Mouse (Mus musculus) 3T3-L1 (cell line): Measurements from ENCODE around the gene Pdf.
"Not testable (repeated sequence)": the region's sequence is repeated elsewhere in the genome, so short reads cannot be mapped to it uniquely, and the experiment has no call there.

Source experiments
- DNase-seq: peaks from one replicate; pipeline ENCODE4 v3.0.0-alpha.2; 2015; ENCODE audit warnings: low read depth, low spot score

Pdf gene

DNA sequence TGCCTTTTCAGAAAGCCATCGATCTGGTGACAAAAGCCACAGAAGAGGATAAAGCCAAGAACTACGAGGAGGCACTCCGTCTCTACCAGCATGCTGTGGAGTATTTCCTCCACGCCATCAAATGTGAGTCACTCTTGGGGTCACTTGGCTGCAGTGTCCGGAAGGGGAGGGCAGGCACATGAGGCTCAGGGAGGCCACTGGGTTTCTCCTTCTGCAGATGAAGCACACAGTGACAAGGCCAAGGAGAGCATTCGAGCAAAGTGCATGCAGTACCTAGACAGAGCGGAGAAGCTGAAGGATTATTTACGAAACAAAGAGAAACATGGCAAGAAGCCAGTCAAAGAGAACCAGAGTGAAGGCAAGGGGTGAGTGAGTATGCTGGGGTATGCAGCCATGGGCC is 11.8 kb downstream of the Pdf start:
- DNase-seq, result no peak

DNA sequence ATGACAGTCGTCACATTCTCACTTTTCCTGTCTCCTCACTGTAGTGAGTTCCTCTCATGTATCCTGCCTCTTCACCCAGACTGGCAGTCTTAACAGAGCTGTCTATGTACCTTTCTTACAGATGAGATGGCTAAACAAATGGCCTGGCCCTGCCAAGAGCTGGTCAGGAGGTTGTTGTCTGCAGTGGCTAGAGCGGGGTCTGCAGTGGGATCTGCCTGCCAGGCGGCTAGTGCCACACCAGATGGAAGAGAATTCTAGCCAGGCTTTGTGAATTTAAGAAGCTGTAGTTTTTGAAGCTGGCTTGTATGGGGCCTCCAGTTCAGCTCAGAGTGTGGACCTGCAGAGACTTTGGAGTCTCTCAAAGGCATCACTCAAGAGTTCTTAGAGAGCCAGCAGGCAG is 12.8 kb downstream of the Pdf start:
- DNase-seq, result no peak

DNA sequence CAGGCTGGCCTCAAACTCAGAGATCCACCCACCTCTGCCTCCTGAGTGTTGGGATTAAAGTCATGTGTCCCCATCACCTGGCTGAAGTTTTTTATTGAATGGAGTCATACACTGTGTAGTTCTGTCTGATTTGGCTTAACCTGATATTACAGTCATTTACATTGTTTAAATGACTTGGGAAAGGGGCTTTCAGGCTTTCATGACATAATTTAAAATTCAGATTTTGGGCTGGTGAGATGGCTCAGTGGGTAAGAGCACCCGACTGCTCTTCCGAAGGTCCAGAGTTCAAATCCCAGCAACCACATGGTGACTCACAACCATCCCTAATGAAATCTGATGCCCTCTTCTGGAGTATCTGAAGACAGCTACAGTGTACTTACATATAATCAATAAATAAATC is 14.8 kb downstream of the Pdf start:
- DNase-seq, result not testable (repeated sequence)

DNA sequence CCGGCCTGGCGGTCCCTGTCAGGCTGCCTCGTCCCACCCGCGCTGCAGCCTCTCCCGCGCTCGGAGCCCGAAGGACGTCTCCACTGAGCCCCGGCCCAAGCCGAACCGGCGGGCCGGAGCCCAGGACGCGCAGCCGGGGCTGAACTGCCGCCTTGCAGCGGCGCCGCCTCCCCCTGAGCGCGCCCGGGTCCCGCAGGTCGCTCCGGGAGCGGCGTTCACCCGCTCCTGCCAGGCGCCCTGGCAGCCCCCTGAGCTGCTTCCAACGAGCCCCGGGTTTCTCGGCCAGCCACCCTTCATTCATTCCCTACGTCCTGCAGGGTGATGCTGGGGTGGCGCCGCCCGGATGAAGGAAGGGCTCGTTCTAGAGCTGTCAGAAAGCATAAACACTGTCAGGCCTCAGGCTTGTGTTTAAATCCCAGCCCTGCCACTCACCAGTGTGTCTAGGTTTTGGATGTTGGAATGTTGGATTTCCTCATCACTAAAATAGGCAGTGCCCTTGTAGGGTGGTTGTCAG is 16.8 kb downstream of the Pdf start:
- peak; percentile 46 for DNase-seq

DNA sequence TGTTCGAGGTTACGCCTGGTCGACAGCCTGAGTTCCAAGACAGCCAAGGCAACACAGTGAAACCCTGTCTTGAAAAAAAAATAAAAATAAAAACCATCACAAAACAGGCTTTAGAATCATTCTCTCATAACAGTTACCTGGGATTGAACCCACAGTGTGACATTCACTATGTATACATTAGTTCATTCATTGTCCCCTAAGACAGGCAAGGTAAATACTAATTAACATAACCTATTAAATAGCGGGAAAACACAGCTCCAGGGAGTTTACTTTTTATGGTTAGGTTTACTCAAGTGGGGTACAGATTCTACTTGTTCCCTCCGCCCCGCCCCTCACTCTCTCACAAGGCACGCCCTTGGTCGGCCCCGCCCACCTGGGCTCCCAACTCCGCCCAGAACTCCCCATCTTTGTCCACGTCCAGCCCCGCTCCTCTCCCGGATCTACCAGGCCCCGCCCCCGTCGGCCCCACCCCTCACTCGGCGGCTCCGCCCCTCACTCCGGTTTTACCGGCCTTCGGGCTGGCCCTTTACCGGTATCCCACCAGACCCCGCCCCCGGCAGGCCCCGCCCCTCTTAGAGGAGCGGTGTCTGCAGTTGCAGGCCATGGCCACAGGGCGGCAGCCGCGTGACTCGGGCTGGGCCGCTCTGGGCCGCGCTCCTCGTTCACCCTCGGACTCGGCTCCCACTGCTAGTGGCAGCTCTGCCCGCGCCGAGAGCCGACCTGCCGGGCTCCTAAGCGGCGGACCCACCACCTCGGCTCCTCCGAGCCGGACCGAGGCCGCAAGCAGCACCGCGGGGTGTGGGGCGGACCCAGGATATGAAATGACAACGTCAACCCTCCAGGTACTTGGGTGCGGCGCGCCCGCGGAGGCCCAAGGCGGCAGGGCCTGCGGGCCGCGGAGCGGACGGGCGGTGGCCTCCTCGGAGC is 17.5 kb downstream of the Pdf start, which contains the start of gene Vps4a:
Vps4a (plus strand) TSS at position 573 of the 927 bp plus-strand sequence.
- peak; percentile 91 for DNase-seq

DNA sequence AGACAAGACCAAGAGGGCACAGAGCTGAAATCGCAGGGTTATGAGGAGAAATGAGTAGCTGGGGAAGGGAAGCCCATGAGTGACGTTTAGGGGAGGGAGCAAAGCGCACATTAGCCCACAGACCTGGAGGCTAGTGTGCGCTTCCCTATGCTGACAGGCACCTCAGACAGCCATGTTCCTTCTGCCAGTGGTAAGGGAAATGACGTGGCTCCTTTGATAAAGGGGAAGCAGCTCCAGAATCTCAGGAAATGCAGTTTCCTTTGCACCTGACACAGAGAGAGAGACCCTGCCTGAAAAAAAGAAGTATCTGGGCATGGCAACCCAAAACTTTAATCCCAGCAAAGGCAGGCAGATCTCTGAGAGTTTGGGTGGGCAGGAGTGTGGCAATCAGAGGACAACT is 18.4 kb downstream of the Pdf start:
- no peak for DNase-seq

DNA sequence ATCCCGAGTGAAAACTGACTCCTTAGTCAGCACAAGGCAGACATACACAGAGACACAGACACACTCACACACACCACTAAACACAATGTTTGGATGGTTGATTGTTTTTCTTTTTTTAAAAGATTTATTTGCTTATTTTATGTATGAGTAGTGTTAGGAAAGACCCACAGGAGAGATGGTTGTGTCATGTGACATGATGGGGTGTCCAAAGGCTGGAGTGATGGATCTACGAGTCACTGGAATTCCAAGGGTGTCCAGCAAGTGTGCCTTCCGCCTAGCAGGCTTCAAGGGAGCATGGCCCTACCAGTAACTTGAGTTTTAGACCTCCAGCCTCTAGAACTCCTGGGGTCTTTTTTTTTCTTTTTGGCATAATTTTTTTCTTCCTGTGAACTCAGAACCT is 19.1 kb downstream of the Pdf start:
- DNase-seq, result peak; percentile 80

DNA sequence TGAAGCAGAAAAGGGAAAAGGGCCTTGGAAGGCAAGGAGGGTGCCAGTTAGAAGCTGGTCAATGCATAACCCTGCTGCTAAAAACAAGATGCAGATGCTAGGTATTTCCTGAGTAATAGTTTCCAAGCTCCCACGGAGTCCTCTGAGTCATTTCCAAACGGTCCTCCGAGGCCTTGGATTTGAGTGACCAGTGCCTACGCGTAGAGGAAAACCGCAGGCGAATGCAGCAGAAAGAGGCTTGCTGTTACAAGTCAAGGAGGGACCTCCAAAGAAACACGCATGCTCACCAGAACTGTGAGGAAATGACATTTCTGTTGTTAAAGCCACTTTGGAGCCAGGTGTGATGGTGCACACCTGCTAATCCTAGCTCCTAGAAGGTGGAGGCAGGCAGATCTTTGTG is 24.9 kb downstream of the Pdf start:
- peak; percentile 52 for DNase-seq

DNA sequence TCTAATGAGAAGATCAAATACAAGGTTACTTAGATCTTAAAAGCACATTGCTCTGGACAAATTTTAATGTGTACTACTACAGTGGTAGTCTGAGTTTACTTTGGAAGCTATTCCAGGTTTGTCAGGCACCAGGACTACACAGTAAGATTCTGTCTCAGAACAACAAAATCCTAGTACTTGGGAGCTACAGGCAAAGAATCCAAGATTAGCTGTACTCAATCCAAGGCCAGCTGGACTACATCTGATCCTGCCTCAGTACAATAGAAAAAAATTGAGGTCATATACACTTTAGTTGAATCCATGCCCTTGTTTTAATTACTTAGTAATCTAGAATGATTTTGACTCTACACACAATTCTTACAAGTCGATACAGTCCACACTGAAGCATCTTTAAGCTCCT is 33.5 kb downstream of the Pdf start:
- DNase-seq, result no peak

DNA sequence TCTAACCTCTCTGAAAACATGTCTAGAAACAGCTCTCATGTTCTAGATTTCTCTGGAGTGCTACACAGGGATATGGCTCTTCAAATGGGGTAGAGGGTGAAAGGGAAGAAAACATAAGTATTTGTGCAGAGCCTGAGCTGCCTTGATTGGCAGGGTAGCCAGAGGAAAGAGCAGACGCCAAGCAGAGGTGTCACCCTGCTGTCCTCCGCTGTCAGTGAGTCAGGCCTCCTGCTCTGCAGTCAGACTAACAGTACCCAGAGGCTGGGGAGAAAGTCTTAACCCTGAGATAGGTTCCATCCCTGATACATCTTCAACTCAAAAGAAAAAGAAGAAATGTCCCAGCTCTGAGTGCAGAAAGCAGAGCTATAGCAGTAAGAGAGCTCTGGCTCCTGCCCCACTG is 35.7 kb downstream of the Pdf start:
- DNase-seq, result no peak

DNA sequence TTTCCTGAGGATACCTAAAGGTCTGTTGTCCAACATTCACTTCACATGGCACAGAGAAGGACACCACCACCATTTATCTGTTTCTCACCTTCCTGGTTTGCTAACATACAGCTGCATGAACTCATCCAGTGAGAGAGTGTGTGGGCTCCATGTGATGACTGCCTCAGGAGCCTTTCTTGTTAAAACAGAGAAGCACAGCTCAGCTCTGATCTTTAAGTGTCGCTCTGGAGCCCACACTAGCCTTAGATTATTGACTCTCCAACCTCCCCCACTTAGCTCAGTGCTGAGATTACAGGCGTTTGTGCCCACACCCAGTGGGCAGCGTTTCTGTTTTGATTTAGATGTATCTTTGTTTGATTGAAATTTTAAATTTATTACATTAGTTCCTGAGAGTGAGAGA is 40.6 kb downstream of the Pdf start:
- DNase-seq, result no peak

DNA sequence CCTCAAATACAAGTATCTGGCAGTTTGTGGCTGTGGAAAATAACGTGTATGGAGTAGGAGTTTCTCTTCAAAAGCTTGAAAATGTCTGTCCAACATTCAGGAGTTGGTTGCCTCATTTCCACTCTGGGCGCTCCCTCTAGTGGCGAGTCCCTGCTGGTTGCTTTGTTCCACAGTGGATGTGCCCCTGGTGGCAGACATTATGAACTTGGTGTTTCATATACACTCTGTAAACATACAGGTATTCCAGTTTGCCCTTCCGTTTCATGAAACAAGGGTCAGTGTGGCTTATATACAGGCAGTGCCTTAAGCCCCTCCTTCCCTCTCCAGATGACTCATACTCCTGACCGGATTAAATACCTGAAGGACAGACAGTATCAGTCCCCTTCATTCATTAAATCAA is 45.9 kb downstream of the Pdf start:
- peak; percentile 95 for DNase-seq

DNA sequence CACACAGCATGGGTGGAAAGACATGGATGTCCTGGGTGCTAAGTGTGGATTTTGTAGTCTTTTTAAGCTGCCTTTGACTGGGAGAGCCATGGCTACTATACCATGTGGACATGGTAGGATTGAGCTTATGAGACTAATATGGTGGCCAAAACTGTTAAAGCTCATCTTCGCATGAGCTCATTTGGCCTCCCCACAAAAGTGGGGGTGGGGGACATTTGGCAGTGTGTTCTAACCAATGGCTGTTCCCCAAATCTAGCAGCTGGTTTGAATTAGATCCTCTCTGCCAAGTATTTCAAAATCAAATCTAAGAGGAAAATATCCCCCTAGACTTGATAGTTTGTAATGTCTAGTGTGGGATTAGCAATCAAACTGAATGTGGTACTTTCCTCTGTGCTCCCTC is 49.3 kb downstream of the Pdf start:
- DNase-seq, result peak; percentile 73

DNA sequence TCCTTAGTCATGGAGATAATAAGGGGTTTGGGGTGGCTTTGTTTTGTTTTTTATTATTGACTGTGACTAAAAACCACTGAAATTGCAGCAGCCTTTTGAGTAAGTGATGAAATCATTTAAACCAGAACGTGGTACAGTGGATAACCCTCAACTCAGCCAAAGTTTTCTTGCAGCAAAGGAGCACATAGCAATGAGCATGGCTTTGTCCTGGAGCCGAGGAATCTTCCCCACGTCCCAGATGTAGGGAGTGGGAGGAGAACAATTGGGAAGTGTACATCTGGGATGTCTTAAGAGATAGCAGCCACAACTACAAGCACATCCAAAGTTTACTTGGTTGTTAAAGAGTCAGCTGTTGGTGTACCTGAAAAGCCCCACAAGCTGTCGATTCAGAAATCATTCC is 51.0 kb downstream of the Pdf start:
- no peak for DNase-seq

DNA sequence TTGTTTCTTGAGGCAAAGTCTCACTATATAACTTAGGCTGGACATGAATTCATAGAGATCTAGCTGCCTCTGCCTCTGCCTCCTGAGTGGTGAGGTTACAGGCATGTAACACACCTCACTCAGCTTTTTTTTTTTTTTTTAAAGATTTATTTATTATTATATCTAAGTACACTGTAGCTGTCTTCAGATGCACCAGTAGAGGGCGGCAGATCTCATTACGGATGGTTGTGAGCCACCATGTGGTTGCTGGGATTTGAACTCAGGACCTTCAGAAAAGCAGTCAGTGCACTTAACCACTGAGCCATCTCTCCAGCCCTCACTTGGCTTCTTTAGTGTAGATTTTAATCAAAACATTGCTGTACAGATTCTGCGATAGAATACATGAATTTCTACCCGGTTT is 52.1 kb downstream of the Pdf start:
- peak; percentile 39 for DNase-seq
